Mouse (Mus musculus): ENCODE results near the gene Olfr721-ps1. TPM values are rescaled to one million over a fixed set of nuclear protein-coding genes. Genes with fewer than 3 reads are reported as not detected.

Olfr721-ps1 gene
- polyA plus RNA-seq, 1 experiment from 2014 or later = not detected

DNA sequence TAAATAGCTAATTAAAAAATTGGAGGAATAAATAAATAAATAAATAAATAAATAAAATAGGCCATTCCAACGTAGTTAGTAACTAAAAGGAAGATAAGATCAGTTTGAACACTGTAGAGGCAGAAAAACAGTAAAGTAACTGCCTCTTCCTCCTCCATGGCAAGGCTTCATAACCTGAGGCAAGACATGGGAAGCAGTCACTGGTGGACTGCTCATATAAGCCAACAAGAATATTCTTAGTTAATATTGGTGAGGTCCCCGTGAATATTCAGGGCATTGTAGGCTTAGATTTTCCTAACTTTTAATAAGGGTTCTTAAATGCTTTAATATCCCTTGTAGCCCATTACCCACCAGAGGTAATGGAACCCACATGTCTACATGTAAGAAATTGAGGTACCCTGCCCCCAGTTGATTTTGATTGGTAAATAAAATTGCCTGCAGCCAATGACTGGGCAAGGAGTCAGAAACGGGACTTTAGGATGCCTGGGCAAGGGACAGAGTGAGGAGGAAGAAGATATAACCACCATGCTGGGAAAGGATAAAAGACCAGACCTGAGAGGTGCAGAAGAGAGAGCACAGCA is 35.1 kb downstream of the Olfr721-ps1 start:
- WGBS = 86% methylated on average over 3 of the region's 3 CpGs
- Histone ChIP-seq H3K4me2 (replicated peaks; ENCODE audit: low read depth, low read length) (no peak overlapping the region), H3K36me3 (ENCODE audit: control insufficient read depth, insufficient read depth, low read length) (no peaks in the 10 kb centered on the region), H3K9ac (ENCODE audit: low read depth, low read length) (no peak overlapping the region), H3K27me3 (ENCODE audit: control insufficient read depth, insufficient read depth, low read length) (no peaks in the 10 kb centered on the region), H3K4me1 (replicated peaks; ENCODE audit: control insufficient read depth, insufficient read depth, low read length) (no peaks in the 10 kb centered on the region), H3K27ac (ENCODE audit: low read depth, low read length) (no peak overlapping the region), H3K9me3 (ENCODE audit: control insufficient read depth, low read length) (no peaks in the 10 kb centered on the region), H3K4me3 (ENCODE audit: low read depth, low read length) (no peak overlapping the region)
- no peak for ATAC-seq (ENCODE audit: low FRiP score)
- DNase-seq (ENCODE audit: low spot score) = no peak

Other genes with a start within 250 kb of the Olfr721-ps1 start
- not detected in 2 replicates for gene Olfr720, start 214.5 kb upstream of the Olfr721-ps1 start, polyA plus RNA-seq (2014; fragmentation: Nextera tagmentation; extraction: Ambion mirVana)
- gene Olfr31, start 78.5 kb upstream of the Olfr721-ps1 start, polyA plus RNA-seq (2014; fragmentation: Nextera tagmentation; extraction: Ambion mirVana) = not detected in 2 replicates
- 3.0 TPM in 2 replicates for gene Il3ra, start 55.0 kb upstream of the Olfr721-ps1 start, polyA plus RNA-seq (2014; fragmentation: Nextera tagmentation; extraction: Ambion mirVana)

All from hindbrain, embryonic 11.5 days (tissue).